Mouse (Mus musculus) midbrain, embryonic 15.5 days (tissue): ENCODE results near the gene Eef2. TPM values are rescaled to one million over a fixed set of nuclear protein-coding genes. Genes with fewer than 3 reads are reported as not detected.
A peak's percentile ranks its signal among the peaks of the same experiment; 100 is the strongest.

Experiments used
- ATAC-seq: fragments of 200-750 bp; cut with Nextera tagmentation; replicated peaks from 2 replicates; pipeline ENCODE4 v1.8.0; 2017; ENCODE audit warnings: moderate TSS enrichment
- H3K27ac ChIP-seq: fragments of 300-500 bp; sonication (generic); 2 replicates; pipeline ENCODE4 v1.5.1; 2015; ENCODE audit warnings: mild to moderate bottlenecking, inconsistent platforms
- H3K27me3 ChIP-seq: fragments of 300-500 bp; sonication (generic); replicated peaks from 2 replicates; pipeline ENCODE4 v1.6.1; 2015; ENCODE audit warnings: inconsistent platforms
- H3K36me3 ChIP-seq: fragments of 300-500 bp; sonication (generic); replicated peaks from 2 replicates; pipeline ENCODE4 v1.6.1; 2015; ENCODE audit warnings: inconsistent platforms
- H3K4me1 ChIP-seq: fragments of 300-500 bp; sonication (generic); 2 replicates; pipeline ENCODE4 v1.6.1; 2015; ENCODE audit warnings: inconsistent platforms
- H3K4me2 ChIP-seq: fragments of 300-500 bp; sonication (generic); 2 replicates; pipeline ENCODE4 v1.6.1; 2015; ENCODE audit warnings: inconsistent platforms, mild to moderate bottlenecking, moderate library complexity
- H3K4me3 ChIP-seq: fragments of 300-500 bp; sonication (generic); 2 replicates; pipeline ENCODE4 v1.5.1; 2015; ENCODE audit warnings: mild to moderate bottlenecking, inconsistent platforms
- H3K9ac ChIP-seq: fragments of 300-500 bp; sonication (generic); 2 replicates; pipeline ENCODE4 v1.6.1; 2015; ENCODE audit warnings: mild to moderate bottlenecking, inconsistent platforms
- H3K9me3 ChIP-seq: fragments of 300-500 bp; sonication (generic); 2 replicates; pipeline ENCODE4 v1.6.1; 2016; ENCODE audit warnings: inconsistent platforms
- WGBS: fragments of 180-500 bp; shearing (Covaris S2); methylation state at CpG from one replicate; pipeline ENCODE4 v1.1.7; 2015; ENCODE audit warnings: mixed read lengths; 5-methylcytosine and 5-hydroxymethylcytosine counted together
- polyA plus RNA-seq: library from polyadenylated mRNA; unstranded; fragments of >200 nt; fragmentation: Nextera tagmentation; extraction: Ambion mirVana; gene quantifications from 2 replicates; pipeline ENCODE4 v1.2.1, GENCODE M21; 2015

The Eef2 gene
- polyA plus RNA-seq, 1 experiment from 2014 or later, result 588 TPM

- no peak for ATAC-seq
- 79% methylated on average over 26 of the region's 26 CpGs for WGBS
Observed at GRCm38 (mm10) chr10:81189821-81190220, 13.4 kb downstream of the Eef2 start.

GRCm38 (mm10) chr10:81190236-81190911 is 13.9 kb downstream of the Eef2 start:
- no peaks in the 10 kb centered on the region for H3K9me3 ChIP-seq
- peaks cover 4% of the 10 kb centered on the region for H3K27me3 ChIP-seq
- no peak overlapping the region for H3K4me3 ChIP-seq
- H3K36me3 ChIP-seq, result peaks cover 22% of the 10 kb centered on the region; the same call in 1 of the 2 replicates
- H3K9ac ChIP-seq, result no peak overlapping the region
- H3K27ac ChIP-seq, result no peak overlapping the region
- WGBS, result 68% methylated on average over 31 of the region's 31 CpGs
- no peak for ATAC-seq
- peaks cover 18% of the 10 kb centered on the region for H3K4me1 ChIP-seq
- no peak overlapping the region for H3K4me2 ChIP-seq

More at GRCm38 (mm10) chr10:81189821-81190220, 13.4 kb downstream of the Eef2 start:
- Histone ChIP-seq H3K4me3 (no peak overlapping the region), H3K27ac (no peak overlapping the region), H3K9me3 (no peaks in the 10 kb centered on the region), H3K9ac (no peak overlapping the region), H3K36me3 (peaks cover 24% of the 10 kb centered on the region; the same call in 1 of the 2 replicates), H3K4me1 (peaks cover 18% of the 10 kb centered on the region), H3K4me2 (no peak overlapping the region), H3K27me3 (no peaks in the 10 kb centered on the region)

GRCm38 (mm10) chr10:81190912-81191321 is 14.5 kb downstream of the Eef2 start:
- peaks cover 10% of the 10 kb centered on the region for H3K27me3 ChIP-seq
- H3K4me2 ChIP-seq, result no peak overlapping the region
- no peak overlapping the region for H3K9ac ChIP-seq
- H3K36me3 ChIP-seq, result peaks cover 20% of the 10 kb centered on the region; the same call in 1 of the 2 replicates
- WGBS, result 78% methylated on average over 6 of the region's 6 CpGs
- H3K4me1 ChIP-seq, result peaks cover 18% of the 10 kb centered on the region
- H3K4me3 ChIP-seq, result no peak overlapping the region
- no peak overlapping the region for H3K27ac ChIP-seq
- H3K9me3 ChIP-seq, result no peaks in the 10 kb centered on the region
- ATAC-seq, result no peak

GRCm38 (mm10) chr10:81191342-81191982 is 15.0 kb downstream of the Eef2 start:
- H3K36me3 ChIP-seq, result peaks cover 19% of the 10 kb centered on the region; the same call in 1 of the 2 replicates
- H3K9me3 ChIP-seq, result no peaks in the 10 kb centered on the region
- WGBS, result 90% methylated on average over 18 of the region's 18 CpGs
- peaks cover 14% of the 10 kb centered on the region for H3K27me3 ChIP-seq
- no peak for ATAC-seq
- H3K4me3 ChIP-seq, result no peak overlapping the region
- peaks cover 18% of the 10 kb centered on the region for H3K4me1 ChIP-seq
- H3K4me2 ChIP-seq, result peak overlapping the region; percentile 93
- H3K9ac ChIP-seq, result no peak overlapping the region
- peak overlapping the region; percentile 99 for H3K27ac ChIP-seq

- H3K4me2 ChIP-seq, result peak overlapping the region; percentile 93
- peak overlapping the region; percentile 65 for H3K4me3 ChIP-seq
- peaks cover 22% of the 10 kb centered on the region for H3K27me3 ChIP-seq
- under 1% methylated on average over 88 of the region's 93 CpGs for WGBS
- H3K36me3 ChIP-seq, result peaks cover 12% of the 10 kb centered on the region; the same call in 1 of the 2 replicates
- H3K27ac ChIP-seq, result peak overlapping the region; percentile 99
- no peaks in the 10 kb centered on the region for H3K9me3 ChIP-seq
- ATAC-seq, result peak; percentile 88
- peaks cover 18% of the 10 kb centered on the region for H3K4me1 ChIP-seq
- peak overlapping the region; percentile 63 for H3K9ac ChIP-seq
Observed at GRCm38 (mm10) chr10:81192270-81192967, 16.0 kb downstream of the Eef2 start.

GRCm38 (mm10) chr10:81192968-81193501 is 16.6 kb downstream of the Eef2 start:
- Histone ChIP-seq H3K27me3 (peaks cover 22% of the 10 kb centered on the region), H3K9me3 (no peaks in the 10 kb centered on the region), H3K4me2 (peak overlapping the region; percentile 93), H3K36me3 (peaks cover 12% of the 10 kb centered on the region; the same call in 1 of the 2 replicates), H3K4me1 (peaks cover 18% of the 10 kb centered on the region), H3K27ac (peak overlapping the region; percentile 99), H3K4me3 (peak overlapping the region; percentile 65), H3K9ac (peak overlapping the region; percentile 63)
- peak; percentile 48 for ATAC-seq
- 3% methylated on average over 19 of the region's 19 CpGs for WGBS

GRCm38 (mm10) chr10:81193991-81194774 is 17.8 kb downstream of the Eef2 start:
- no peak for ATAC-seq
- H3K9ac ChIP-seq, result no peak overlapping the region
- peaks cover 22% of the 10 kb centered on the region for H3K27me3 ChIP-seq
- H3K4me1 ChIP-seq, result peaks cover 18% of the 10 kb centered on the region
- no peak overlapping the region for H3K4me2 ChIP-seq
- H3K27ac ChIP-seq, result no peak overlapping the region
- peaks cover 12% of the 10 kb centered on the region; the same call in 1 of the 2 replicates for H3K36me3 ChIP-seq
- no peak overlapping the region for H3K4me3 ChIP-seq
- no peaks in the 10 kb centered on the region for H3K9me3 ChIP-seq
- WGBS, result 16% methylated on average over 37 of the region's 37 CpGs

GRCm38 (mm10) chr10:81195300-81195699 is 18.9 kb downstream of the Eef2 start:
- peaks cover 18% of the 10 kb centered on the region for H3K4me1 ChIP-seq
- ATAC-seq, result no peak
- peaks cover 22% of the 10 kb centered on the region for H3K27me3 ChIP-seq
- H3K4me2 ChIP-seq, result no peak overlapping the region
- H3K36me3 ChIP-seq, result peaks cover 7% of the 10 kb centered on the region; the same call in 1 of the 2 replicates
- 73% methylated on average over 4 of the region's 4 CpGs for WGBS
- H3K27ac ChIP-seq, result no peak overlapping the region
- H3K9me3 ChIP-seq, result no peaks in the 10 kb centered on the region
- no peak overlapping the region for H3K4me3 ChIP-seq
- H3K9ac ChIP-seq, result no peak overlapping the region

GRCm38 (mm10) chr10:81196470-81197065 is 20.1 kb downstream of the Eef2 start:
- Histone ChIP-seq H3K27me3 (peaks cover 22% of the 10 kb centered on the region), H3K9me3 (no peaks in the 10 kb centered on the region), H3K4me2 (no peak overlapping the region), H3K9ac (no peak overlapping the region), H3K27ac (no peak overlapping the region), H3K4me1 (peaks cover 13% of the 10 kb centered on the region), H3K36me3 (no peaks in the 10 kb centered on the region), H3K4me3 (no peak overlapping the region)
- ATAC-seq, result no peak
- WGBS, result 71% methylated on average over 11 of the region's 11 CpGs

- 51% methylated on average over 6 of the region's 6 CpGs for WGBS
- Histone ChIP-seq H3K27me3 (peaks cover 22% of the 10 kb centered on the region), H3K9ac (no peak overlapping the region), H3K9me3 (no peaks in the 10 kb centered on the region), H3K36me3 (no peaks in the 10 kb centered on the region), H3K4me3 (no peak overlapping the region), H3K4me1 (peaks cover 6% of the 10 kb centered on the region), H3K4me2 (no peak overlapping the region), H3K27ac (no peak overlapping the region)
- no peak for ATAC-seq
Observed at GRCm38 (mm10) chr10:81197305-81197704, 20.9 kb downstream of the Eef2 start.

- Histone ChIP-seq H3K36me3 (no peaks in the 10 kb centered on the region), H3K27ac (no peak overlapping the region), H3K4me3 (no peak overlapping the region), H3K27me3 (peaks cover 22% of the 10 kb centered on the region), H3K9me3 (no peaks in the 10 kb centered on the region), H3K9ac (no peak overlapping the region), H3K4me2 (no peak overlapping the region), H3K4me1 (peaks cover 3% of the 10 kb centered on the region)
- no peak for ATAC-seq
- 0% methylated on average over 9 of the region's 9 CpGs for WGBS
Observed at GRCm38 (mm10) chr10:81198230-81198629, 21.8 kb downstream of the Eef2 start.
